Mouse (Mus musculus) hindbrain, postnatal 0 days (tissue): ENCODE data around the gene Cdh13. TPM values are rescaled to one million over a fixed set of nuclear protein-coding genes. Genes with fewer than 3 reads are reported as not detected.

Experiments
- ATAC-seq: fragments of 200-750 bp; cut with Nextera tagmentation; 2 replicates; pipeline ENCODE4 v1.8.0; 2017; ENCODE audit warnings: mild to moderate bottlenecking, moderate TSS enrichment, moderate library complexity
- DNase-seq: peaks from one replicate; pipeline ENCODE4 v3.0.0-alpha.2; 2015; ENCODE audit warnings: low spot score
- H3K27ac ChIP-seq: fragments of 300-500 bp; sonication (generic); 2 replicates; pipeline ENCODE4 v1.5.1; 2014; ENCODE audit warnings: mild to moderate bottlenecking
- H3K27me3 ChIP-seq: fragments of 300-500 bp; sonication (generic); 2 replicates; pipeline ENCODE4 v1.6.1; 2014; ENCODE audit warnings: low read length, mixed read lengths; ENCODE audit not compliant: insufficient read depth
- H3K36me3 ChIP-seq: fragments of 300-500 bp; sonication (generic); 2 replicates; pipeline ENCODE4 v1.6.1; 2014; ENCODE audit warnings: low read length, mixed read lengths; ENCODE audit not compliant: insufficient read depth
- H3K4me1 ChIP-seq: fragments of 300-500 bp; sonication (generic); 2 replicates; pipeline ENCODE4 v1.6.1; 2014; ENCODE audit warnings: antibody characterized with exemption, low read length, mixed read lengths; ENCODE audit not compliant: insufficient read depth
- H3K4me2 ChIP-seq: fragments of 300-500 bp; sonication (generic); 2 replicates; pipeline ENCODE4 v1.6.1; 2014; ENCODE audit warnings: low read depth, mild to moderate bottlenecking, low read length, moderate library complexity, mixed read lengths
- H3K4me3 ChIP-seq: fragments of 300-500 bp; sonication (generic); 2 replicates; pipeline ENCODE4 v1.5.1; 2014; ENCODE audit warnings: low read length
- H3K9ac ChIP-seq: fragments of 300-500 bp; sonication (generic); replicated peaks from 2 replicates; pipeline ENCODE4 v1.6.1; 2014; ENCODE audit warnings: mild to moderate bottlenecking, low read length, moderate library complexity, mixed read lengths
- H3K9me3 ChIP-seq: fragments of 300-500 bp; sonication (generic); 2 replicates; pipeline ENCODE4 v1.6.1; 2016; ENCODE audit warnings: low read length, mixed read lengths
- CTCF ChIP-seq: IDR thresholded peaks from 2 replicates; pipeline ENCODE4 v1.5.1; 2016; ENCODE audit warnings: antibody characterized with exemption, control low read depth, low read depth
- WGBS: fragments of 180-500 bp; shearing (Covaris S2); extraction: QIAGEN DNeasy Blood & Tissue Kit; methylation state at CpG from one replicate; pipeline ENCODE4 v1.1.7; 2014; 5-methylcytosine and 5-hydroxymethylcytosine counted together
- polyA plus RNA-seq: library from polyadenylated mRNA; unstranded; fragments of >200 nt; fragmentation: Nextera tagmentation; extraction: Ambion mirVana; gene quantifications from 2 replicates; pipeline ENCODE4 v1.2.1, GENCODE M21; 2015
- total RNA-seq: library from RNA; depleted of rRNA; stranded (reverse); fragments of >200 nt; gene quantifications from 2 replicates; pipeline ENCODE4 v1.2.3, GENCODE M21; 2014

The Cdh13 gene
- total and polyA plus RNA-seq, 2 experiments from 2014 or later, result 137 to 141 TPM

DNA sequence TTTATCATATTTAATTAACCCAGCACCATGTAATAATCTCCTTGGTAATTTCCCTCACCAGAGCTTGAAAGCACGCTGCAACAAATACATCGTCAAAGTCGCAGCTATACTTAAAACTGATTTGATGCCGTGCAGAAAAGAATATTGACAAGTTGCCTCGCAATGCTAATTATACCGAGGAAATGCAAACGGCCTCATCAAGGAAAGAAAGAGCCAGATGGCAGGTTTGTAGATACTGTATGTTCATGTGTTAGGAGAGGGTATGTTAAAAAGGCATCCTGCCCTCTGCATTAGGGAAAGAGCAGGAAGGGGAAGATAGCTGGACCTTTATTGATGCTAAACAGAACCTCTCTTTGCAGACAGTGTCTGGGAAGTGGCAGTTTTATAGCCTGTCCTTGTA lies 132.1 kb downstream of the Cdh13 start:
- no peak overlapping the region for H3K4me3 ChIP-seq
- H3K27ac ChIP-seq, result no peak overlapping the region
- H3K9ac ChIP-seq, result no peak overlapping the region
- ATAC-seq, result no peak
- H3K36me3 ChIP-seq, result no peaks in the 10 kb centered on the region
- no peak for TF ChIP-seq CTCF
- WGBS, result 60% methylated on average over 7 of the region's 7 CpGs
- H3K9me3 ChIP-seq, result no peaks in the 10 kb centered on the region
- DNase-seq, result no peak
- no peaks in the 10 kb centered on the region for H3K27me3 ChIP-seq
- no peak overlapping the region for H3K4me2 ChIP-seq
- H3K4me1 ChIP-seq, result no peaks in the 10 kb centered on the region

DNA sequence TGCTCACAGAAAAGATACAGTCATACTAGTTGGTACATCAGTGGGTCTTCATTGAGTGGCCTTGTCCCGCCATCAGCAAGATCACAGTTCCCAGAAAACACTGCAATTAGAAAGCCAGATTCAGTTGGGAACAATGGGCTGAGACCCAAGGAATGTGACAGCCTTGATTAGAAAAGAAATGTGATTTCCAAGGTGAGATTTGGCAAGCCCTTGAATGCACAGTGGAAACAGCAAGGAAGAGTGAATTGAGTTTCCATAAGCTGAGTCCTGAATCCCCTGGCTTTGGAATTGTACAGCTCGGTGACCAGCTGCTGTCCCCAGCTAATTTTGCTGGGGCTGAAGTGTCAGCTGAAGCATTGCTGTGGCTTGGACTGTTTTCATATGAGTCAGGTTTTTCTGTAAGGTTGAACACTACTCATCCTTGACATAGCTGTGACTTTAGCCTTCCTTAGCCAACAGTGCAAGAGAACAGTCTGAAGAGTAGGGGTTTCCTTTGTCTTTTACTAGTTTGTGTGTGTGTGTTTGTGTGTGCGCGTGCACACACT lies 133.3 kb downstream of the Cdh13 start:
- Histone ChIP-seq H3K27ac (no peak overlapping the region), H3K27me3 (no peaks in the 10 kb centered on the region), H3K4me1 (no peaks in the 10 kb centered on the region), H3K4me3 (no peak overlapping the region), H3K9ac (no peak overlapping the region), H3K4me2 (no peak overlapping the region), H3K9me3 (no peaks in the 10 kb centered on the region), H3K36me3 (no peaks in the 10 kb centered on the region)
- no peak for TF ChIP-seq CTCF
- whole genome bisulfite sequencing, result 92% methylated on average over 4 of the region's 4 CpGs
- DNase-seq (no peak), ATAC-seq (no peak)

DNA sequence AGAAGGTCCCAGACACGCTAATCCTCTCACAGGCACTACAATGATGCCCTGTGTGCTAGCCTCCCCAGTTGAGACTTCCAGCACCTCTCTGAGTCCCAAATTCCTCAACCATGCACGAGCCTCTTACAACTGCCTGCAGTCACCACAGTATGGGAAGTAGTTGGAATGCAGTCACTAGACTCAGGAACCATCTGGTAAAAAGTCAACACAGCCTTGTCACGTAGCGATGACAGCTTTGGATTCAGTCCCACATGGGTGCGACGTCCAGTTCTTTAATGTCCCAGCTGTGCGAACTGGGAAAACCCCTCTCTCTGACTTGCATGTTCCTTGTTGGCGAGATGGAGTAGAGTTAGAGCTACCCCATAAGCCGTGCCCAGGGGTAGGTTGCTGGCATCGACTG lies 139.1 kb downstream of the Cdh13 start:
- no peak for ATAC-seq
- H3K4me2 ChIP-seq, result no peak overlapping the region

DNA sequence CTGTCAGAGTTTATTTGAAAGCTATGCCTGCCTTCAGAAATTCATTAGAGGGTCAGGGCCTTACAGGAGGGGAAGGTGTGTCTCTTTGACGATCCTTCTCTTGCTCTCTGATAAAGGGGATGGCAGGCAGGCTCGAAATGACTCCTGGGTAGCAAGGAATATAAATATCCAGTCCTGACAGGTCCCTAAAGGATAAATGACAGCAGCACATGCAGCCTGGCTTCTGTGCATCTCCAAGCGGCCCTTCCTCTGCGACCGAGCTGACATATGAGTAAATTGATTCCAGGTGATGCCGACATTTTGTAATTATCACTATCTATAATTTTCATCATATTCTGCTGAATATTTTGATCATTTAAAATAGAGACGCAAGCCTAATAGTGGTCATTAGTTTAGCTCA lies 145.4 kb downstream of the Cdh13 start:
- Histone ChIP-seq H3K36me3 (no peaks in the 10 kb centered on the region), H3K4me1 (no peaks in the 10 kb centered on the region; the same call in 1 of the 2 replicates), H3K9me3 (no peaks in the 10 kb centered on the region), H3K27me3 (no peaks in the 10 kb centered on the region), H3K4me3 (no peak overlapping the region), H3K4me2 (no peak overlapping the region), H3K27ac (no peak overlapping the region), H3K9ac (no peak overlapping the region)
- ATAC-seq (no peak), DNase-seq (no peak)
- WGBS, result 63% methylated on average over 7 of the region's 7 CpGs
- no peak for TF ChIP-seq CTCF

More for the DNA sequence above, 139.1 kb downstream of the Cdh13 start:
- DNase-seq, result no peak
- Histone ChIP-seq H3K27ac (no peak overlapping the region), H3K27me3 (no peaks in the 10 kb centered on the region), H3K4me1 (no peaks in the 10 kb centered on the region), H3K36me3 (no peaks in the 10 kb centered on the region), H3K9ac (no peak overlapping the region), H3K4me3 (no peak overlapping the region), H3K9me3 (no peaks in the 10 kb centered on the region)
- no peak for TF ChIP-seq CTCF
- 82% methylated on average over 10 of the region's 10 CpGs for WGBS

DNA sequence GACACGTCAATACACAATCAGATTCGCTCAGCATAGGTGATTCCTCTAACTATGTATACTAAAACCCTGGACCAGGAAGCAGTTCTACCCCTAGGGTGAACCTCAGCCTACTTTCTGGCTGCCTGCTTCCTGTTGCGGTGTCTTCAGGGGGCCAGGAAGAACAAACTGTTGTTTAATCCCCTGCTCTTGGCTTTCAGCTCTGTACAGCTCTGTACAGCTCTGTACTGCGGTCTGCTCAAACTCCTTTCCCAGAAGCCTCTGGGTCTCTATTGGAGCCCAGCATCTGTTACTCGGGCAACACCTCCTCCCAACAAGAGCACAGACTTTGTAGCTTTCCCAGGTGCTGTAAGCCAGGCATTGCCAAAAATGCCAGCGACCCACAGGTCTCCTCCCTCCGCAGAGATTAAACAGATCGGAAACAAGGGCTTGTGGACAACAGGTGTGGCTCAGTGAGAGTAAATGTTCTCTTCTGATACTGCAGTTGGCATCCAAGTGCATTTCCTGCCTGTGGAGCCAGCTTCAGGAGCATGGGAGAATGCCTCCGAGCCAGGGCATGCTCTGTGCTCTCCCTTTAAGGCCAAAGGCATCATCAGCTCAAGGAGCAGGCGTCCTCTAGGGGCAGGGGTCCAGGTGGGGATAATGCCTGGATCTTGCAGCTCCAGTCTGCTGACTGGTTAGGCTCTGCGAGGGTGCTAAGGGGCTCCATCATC lies 148.4 kb downstream of the Cdh13 start:
- no peaks in the 10 kb centered on the region for H3K27me3 ChIP-seq
- 0 out of 2 replicates have a peak, but pooled peaks have one; percentile 35 for ATAC-seq

DNA sequence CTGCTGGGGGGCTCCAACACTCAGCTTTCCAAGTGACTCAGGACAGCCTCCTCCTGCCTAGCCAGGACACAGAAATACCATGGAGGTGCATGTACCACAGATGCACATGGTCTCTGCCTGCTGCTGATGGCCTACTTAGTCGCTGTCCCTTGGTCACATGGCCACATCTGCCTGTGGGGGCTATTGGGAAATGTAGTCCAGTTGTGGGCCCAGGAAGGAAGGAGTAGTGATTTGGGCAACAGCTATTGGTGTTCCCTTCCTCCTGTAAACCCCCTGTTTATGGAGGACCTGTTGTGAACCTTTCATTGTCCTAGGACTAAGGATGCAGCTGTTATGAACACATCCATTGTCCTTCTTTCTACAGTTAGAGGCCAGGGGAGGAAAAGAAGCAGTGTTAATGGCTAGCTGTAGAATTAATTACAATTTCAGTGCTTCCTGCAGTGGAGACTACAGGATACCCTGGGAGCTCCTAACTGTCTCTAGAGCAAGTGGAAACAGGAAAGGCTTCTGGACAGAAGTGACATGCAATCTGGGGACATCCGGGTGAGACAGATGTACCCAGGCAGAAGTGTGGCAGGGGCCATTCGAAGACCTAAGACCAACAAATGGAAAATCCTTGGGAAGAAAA lies 150.1 kb downstream of the Cdh13 start:
- Histone ChIP-seq H3K4me2 (no peak overlapping the region), H3K36me3 (no peaks in the 10 kb centered on the region), H3K27me3 (no peaks in the 10 kb centered on the region), H3K9me3 (no peaks in the 10 kb centered on the region), H3K27ac (no peak overlapping the region), H3K4me1 (peaks cover 9% of the 10 kb centered on the region), H3K9ac (no peak overlapping the region), H3K4me3 (no peak overlapping the region)
- 82% methylated on average over 3 of the region's 3 CpGs for WGBS
- TF ChIP-seq CTCF, result no peak
- no peak for ATAC-seq
- DNase-seq, result no peak

More for the DNA sequence above, 148.4 kb downstream of the Cdh13 start:
- Histone ChIP-seq H3K4me1 (no peaks in the 10 kb centered on the region; the same call in 1 of the 2 replicates), H3K36me3 (no peaks in the 10 kb centered on the region), H3K4me2 (no peak overlapping the region), H3K27ac (no peak overlapping the region), H3K4me3 (no peak overlapping the region), H3K9me3 (no peaks in the 10 kb centered on the region), H3K9ac (no peak overlapping the region)
- 66% methylated on average over 11 of the region's 11 CpGs for WGBS
- no peak for TF ChIP-seq CTCF
- peak; percentile 11 for DNase-seq

DNA sequence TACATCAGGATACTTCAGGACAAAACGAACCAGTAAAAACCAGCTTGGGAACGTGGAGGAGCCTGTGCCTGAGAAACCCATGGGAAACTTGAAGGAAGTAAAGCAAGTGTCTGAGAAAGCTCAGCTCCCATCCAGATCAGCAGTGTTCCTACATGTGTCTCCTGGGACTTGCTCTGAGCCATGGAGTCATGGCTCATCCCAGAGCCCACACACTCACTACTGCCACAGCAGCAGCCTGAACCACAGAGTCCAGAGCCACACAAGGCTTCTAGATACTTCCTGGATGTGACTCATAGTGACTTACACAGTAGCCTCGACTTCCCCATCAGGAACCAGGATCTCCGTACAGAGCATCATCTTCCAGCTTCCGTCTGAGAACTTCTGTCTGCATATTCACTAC lies 153.2 kb downstream of the Cdh13 start:
- Histone ChIP-seq H3K4me3 (no peak overlapping the region), H3K9me3 (no peaks in the 10 kb centered on the region), H3K36me3 (no peaks in the 10 kb centered on the region), H3K4me1 (peaks cover 12% of the 10 kb centered on the region), H3K9ac (no peak overlapping the region), H3K27ac (no peak overlapping the region), H3K27me3 (no peaks in the 10 kb centered on the region), H3K4me2 (peak overlapping the region; percentile 28)
- 69% methylated on average over 5 of the region's 5 CpGs for WGBS
- TF ChIP-seq CTCF, result no peak
- no peak for ATAC-seq
- no peak for DNase-seq
